Mouse (Mus musculus) intestine, postnatal 0 days (tissue): ENCODE measurements around the gene Ltbp3. TPM values are rescaled to one million over a fixed set of nuclear protein-coding genes. Genes with fewer than 3 reads are reported as not detected.

ENCODE experiments used
- ATAC-seq: fragments of 200-750 bp; cut with Nextera tagmentation; 2 replicates; pipeline ENCODE4 v1.8.0; 2017; ENCODE audit warnings: mild to moderate bottlenecking, moderate TSS enrichment, moderate library complexity
- H3K27ac ChIP-seq: fragments of 300-500 bp; sonication (generic); 2 replicates; pipeline ENCODE4 v1.5.1; 2014; ENCODE audit warnings: mild to moderate bottlenecking, low read depth, low read length, moderate library complexity
- H3K27me3 ChIP-seq: fragments of 300-500 bp; sonication (generic); replicated peaks from 2 replicates; pipeline ENCODE4 v1.6.1; 2014; ENCODE audit warnings: low read length, mixed read lengths; ENCODE audit not compliant: control insufficient read depth, insufficient read depth
- H3K36me3 ChIP-seq: fragments of 300-500 bp; sonication (generic); 2 replicates; pipeline ENCODE4 v1.6.1; 2014; ENCODE audit warnings: mild to moderate bottlenecking, moderate library complexity; ENCODE audit not compliant: control insufficient read depth, insufficient read depth
- H3K4me1 ChIP-seq: fragments of 300-500 bp; sonication (generic); replicated peaks from 2 replicates; pipeline ENCODE4 v1.6.1; 2014; ENCODE audit warnings: antibody characterized with exemption, low read length, mixed read lengths; ENCODE audit not compliant: control insufficient read depth, insufficient read depth
- H3K4me2 ChIP-seq: fragments of 300-500 bp; sonication (generic); replicated peaks from 2 replicates; pipeline ENCODE4 v1.6.1; 2014; ENCODE audit warnings: low read depth, mild to moderate bottlenecking, moderate library complexity
- H3K4me3 ChIP-seq: fragments of 300-500 bp; sonication (generic); 2 replicates; pipeline ENCODE4 v1.5.1; 2014; ENCODE audit warnings: low read depth, low read length
- H3K9ac ChIP-seq: fragments of 300-500 bp; sonication (generic); 2 replicates; pipeline ENCODE4 v1.6.1; 2014; ENCODE audit warnings: mild to moderate bottlenecking, low read depth, low read length
- H3K9me3 ChIP-seq: fragments of 300-500 bp; sonication (generic); 2 replicates; pipeline ENCODE4 v1.6.1; 2016; ENCODE audit warnings: mixed run types; ENCODE audit not compliant: control insufficient read depth
- CTCF ChIP-seq: sonication (generic); IDR thresholded peaks from 2 replicates; pipeline ENCODE4 v1.5.1; 2016; ENCODE audit warnings: low read depth, mild to moderate bottlenecking, control low read depth, antibody characterized with exemption, moderate library complexity
- WGBS: fragments of 180-500 bp; shearing (Covaris S2); extraction: QIAGEN DNeasy Blood & Tissue Kit; methylation state at CpG from one replicate; pipeline ENCODE4 v1.1.7; 2014; 5-methylcytosine and 5-hydroxymethylcytosine counted together
- polyA plus RNA-seq: library from polyadenylated mRNA; unstranded; fragments of >200 nt; fragmentation: Nextera tagmentation; extraction: Ambion mirVana; gene quantifications from 2 replicates; pipeline ENCODE4 v1.2.1, GENCODE M21; 2015

The Ltbp3 gene
- polyA plus RNA-seq, 1 experiment from 2014 or later = 11.9 TPM

DNA sequence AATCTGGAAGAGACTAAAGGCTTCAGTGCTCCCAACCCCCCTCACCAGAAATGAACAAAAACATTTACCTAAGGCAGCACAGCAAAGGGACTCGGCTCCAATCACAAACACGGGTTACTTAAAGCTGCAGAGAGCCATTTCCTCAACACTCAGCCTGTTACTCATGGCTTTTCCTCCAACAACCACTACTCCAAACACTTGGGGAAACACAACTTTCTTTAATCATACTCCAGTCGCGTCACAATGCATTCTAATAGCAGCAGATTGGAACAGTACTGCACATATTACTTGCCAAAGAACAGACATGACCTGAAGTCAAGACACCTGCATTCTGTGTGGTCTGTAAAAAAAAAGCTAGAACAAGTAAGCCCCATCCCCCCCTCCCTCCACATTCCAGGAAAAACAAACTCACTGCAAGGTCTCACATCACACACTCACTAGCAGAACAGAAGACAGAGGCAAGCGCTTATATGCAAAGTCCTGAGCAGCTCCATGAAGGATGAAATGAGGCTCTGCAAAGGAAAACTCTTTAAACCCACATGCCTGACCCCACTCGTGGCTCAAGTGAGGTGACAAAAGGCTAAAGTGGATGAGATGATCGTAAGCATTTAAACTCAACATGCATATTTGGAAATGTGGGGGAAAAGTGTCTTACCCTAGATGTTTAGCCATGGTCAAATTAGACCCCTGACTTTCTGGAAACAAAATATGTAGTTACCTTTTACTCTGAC, 56.8 kb downstream of the Ltbp3 start:
- WGBS = 3% methylated on average over 7 of the region's 7 CpGs
- peak overlapping the region; percentile 35 for H3K27ac ChIP-seq
- H3K36me3 ChIP-seq = peaks cover 40% of the 10 kb centered on the region
- ATAC-seq = no peak
- peak overlapping the region; percentile 51 for H3K9ac ChIP-seq
- H3K4me3 ChIP-seq = peak overlapping the region; percentile 82
- H3K4me1 ChIP-seq = 0 out of 2 replicates have a peak, but pooled peaks cover 2% of the 10 kb centered on the region
- H3K27me3 ChIP-seq = no peaks in the 10 kb centered on the region
- no peak for TF ChIP-seq CTCF
- no peaks in the 10 kb centered on the region for H3K9me3 ChIP-seq
- H3K4me2 ChIP-seq = peak overlapping the region; percentile 86

DNA sequence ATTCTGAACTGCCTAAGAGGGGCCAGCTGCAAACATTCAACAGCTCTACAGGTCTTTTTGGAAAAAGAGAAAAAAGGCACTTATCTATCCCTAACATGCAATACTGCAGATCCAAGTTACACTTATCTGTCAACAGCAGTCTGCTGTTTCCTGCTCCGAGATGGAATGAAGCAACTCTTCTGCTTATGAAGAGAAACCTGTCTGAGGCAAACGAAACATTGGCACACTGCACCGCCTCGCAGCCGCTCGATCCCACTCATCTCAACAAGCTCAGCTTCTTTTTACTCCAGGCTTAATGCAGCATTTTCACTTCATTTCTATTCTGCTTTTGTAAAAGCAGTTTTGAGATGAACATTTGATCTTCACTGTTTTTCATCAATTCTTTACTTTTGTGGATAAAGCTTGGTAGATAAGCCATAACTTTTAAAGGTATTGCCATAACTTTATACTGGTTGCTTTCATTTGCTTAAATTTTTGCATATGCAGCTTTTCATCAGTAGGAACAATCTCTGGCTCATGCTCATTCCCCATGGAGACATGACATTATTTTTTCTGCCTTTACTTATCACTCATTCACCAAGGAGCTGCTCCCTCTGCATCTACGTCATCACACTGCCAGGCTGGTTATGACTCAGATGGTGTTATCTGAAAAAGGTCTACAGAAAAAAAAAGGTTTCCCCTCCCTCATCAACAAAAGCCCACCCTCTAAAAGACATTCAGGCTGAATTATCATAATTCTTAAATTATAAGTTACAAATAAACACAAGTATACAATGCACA, 58.2 kb downstream of the Ltbp3 start:
- H3K4me1 ChIP-seq = 0 out of 2 replicates have a peak, but pooled peaks cover 2% of the 10 kb centered on the region
- peaks cover 40% of the 10 kb centered on the region for H3K36me3 ChIP-seq
- ATAC-seq = no peak
- H3K27ac ChIP-seq = peak overlapping the region; percentile 36; the same call in 1 of the 2 replicates
- H3K9me3 ChIP-seq = no peaks in the 10 kb centered on the region
- peak overlapping the region; percentile 82 for H3K4me3 ChIP-seq
- peak overlapping the region; percentile 86 for H3K4me2 ChIP-seq
- WGBS = 0% methylated on average over 7 of the region's 7 CpGs
- H3K27me3 ChIP-seq = no peaks in the 10 kb centered on the region
- TF ChIP-seq CTCF = no peak
- H3K9ac ChIP-seq = peak overlapping the region; percentile 57

DNA sequence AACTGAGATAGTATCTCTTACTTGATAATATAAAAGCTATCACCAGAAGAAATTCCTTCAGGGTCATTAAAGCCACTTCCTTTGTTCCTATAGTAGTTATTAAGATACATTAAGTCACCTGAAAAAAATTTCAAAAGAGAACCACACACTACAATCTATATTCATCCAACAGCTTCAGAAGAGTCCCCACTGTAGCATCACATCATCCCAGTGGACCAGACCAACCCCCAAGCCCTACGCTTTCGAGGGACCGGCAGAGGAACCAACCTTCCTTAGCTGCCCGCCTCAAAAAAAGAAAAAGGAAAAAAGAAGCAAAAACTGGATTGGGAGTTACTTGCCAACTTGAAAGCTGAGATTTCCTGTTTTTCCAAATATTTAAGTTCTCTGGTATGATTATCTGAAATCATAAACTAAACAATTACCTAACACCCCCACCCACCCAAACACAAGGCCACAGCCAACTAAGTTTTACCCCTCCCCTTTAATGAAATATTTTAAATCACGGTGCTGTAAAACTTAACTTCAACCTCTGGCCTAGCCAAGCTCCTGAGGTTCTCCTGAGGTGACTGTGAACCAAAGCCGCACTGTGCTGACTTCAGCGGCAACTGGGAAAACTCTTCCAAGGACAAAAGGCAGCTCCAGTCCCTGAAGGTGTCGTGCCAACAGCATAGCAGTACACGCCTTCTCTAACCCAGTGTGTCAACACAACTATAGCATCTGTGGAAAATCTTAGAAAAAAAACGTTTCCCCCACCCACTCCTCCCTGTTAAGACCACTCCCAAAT, 59.1 kb downstream of the Ltbp3 start:
- Histone ChIP-seq H3K27me3 (no peaks in the 10 kb centered on the region), H3K9ac (peak overlapping the region; percentile 97), H3K4me3 (peak overlapping the region; percentile 82), H3K9me3 (no peaks in the 10 kb centered on the region), H3K4me1 (peaks cover 2% of the 10 kb centered on the region; the same call in 1 of the 2 replicates), H3K36me3 (peaks cover 39% of the 10 kb centered on the region), H3K4me2 (peak overlapping the region; percentile 86), H3K27ac (peak overlapping the region; percentile 100)
- ATAC-seq = no peak
- no peak for TF ChIP-seq CTCF
- WGBS = under 1% methylated on average over 10 of the region's 10 CpGs

DNA sequence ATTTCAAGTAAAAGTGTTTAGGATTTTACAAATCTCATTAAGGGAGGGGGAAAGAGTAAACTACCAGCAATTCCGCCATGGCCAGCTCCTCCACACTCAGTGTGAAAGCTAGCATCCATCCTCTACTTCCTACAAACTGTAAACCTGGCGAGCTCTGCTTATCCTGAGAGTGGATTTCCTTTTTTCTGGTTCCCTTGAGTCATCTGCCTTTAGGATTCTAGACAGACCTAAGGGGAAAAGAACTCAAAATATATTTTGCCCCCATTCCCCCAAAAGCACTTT, 59.6 kb downstream of the Ltbp3 start:
- peaks cover 2% of the 10 kb centered on the region; the same call in 1 of the 2 replicates for H3K4me1 ChIP-seq
- no peak for ATAC-seq
- peak overlapping the region; percentile 97 for H3K9ac ChIP-seq
- no peaks in the 10 kb centered on the region for H3K9me3 ChIP-seq
- peak overlapping the region; percentile 86 for H3K4me2 ChIP-seq
- WGBS = 0% methylated on average over 2 of the region's 2 CpGs
- TF ChIP-seq CTCF = no peak
- peaks cover 34% of the 10 kb centered on the region for H3K36me3 ChIP-seq
- peak overlapping the region; percentile 82 for H3K4me3 ChIP-seq
- peak overlapping the region; percentile 100 for H3K27ac ChIP-seq
- no peaks in the 10 kb centered on the region for H3K27me3 ChIP-seq

DNA sequence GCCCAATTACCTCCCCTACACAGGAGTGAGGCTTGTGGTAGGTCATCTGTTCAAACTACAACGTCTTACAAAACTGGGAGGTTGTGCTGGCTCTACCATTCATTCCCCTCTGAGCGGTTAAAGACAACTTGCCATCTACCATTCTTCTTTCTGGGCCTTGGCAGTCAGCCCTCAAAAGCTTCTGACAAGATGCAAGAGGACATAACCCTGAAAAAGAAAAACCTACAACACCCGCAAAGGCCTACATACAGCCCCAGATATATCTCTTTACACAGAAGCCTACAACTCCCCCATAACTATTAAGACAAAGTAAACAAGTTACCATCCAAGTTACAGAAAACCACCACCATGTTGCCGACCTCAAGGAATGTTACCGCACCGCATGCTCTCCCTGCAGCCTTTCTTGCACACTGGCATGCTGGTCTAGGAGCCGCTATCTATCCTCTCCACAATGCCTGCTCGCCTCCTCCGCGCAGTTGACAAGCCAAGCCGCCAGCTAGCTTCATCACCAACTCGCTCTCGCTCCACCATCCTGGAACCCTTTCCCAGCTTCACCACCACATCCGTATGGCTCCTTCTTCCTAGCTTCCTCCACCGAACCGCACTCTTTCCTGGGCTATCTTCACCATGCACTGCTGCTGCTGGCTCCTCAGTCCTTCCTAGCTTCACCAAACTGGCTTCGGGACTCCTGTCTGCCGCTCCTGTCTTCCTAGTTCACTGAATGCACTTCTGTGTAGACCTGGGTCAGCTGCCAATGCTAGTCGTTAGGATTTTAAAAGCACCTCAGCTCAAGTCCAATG, 60.1 kb downstream of the Ltbp3 start:
- H3K36me3 ChIP-seq = peaks cover 29% of the 10 kb centered on the region
- no peaks in the 10 kb centered on the region for H3K9me3 ChIP-seq
- WGBS = 0% methylated on average over 19 of the region's 19 CpGs
- ATAC-seq = no peak
- H3K4me2 ChIP-seq = peak overlapping the region; percentile 86
- no peaks in the 10 kb centered on the region for H3K27me3 ChIP-seq
- H3K4me3 ChIP-seq = peak overlapping the region; percentile 82
- H3K4me1 ChIP-seq = peaks cover 2% of the 10 kb centered on the region; the same call in 1 of the 2 replicates
- peak overlapping the region; percentile 97 for H3K9ac ChIP-seq
- H3K27ac ChIP-seq = peak overlapping the region; percentile 100
- no peak for TF ChIP-seq CTCF
